Mouse (Mus musculus) lung, embryonic 16.5 days (tissue): ENCODE measurements around the gene Pde4dip. TPM values are rescaled to one million over a fixed set of nuclear protein-coding genes. Genes with fewer than 3 reads are reported as not detected.
A peak's percentile ranks its signal among the peaks of the same experiment; 100 is the strongest.

Source experiments
- ATAC-seq: fragments of 200-750 bp; cut with Nextera tagmentation; 2 replicates; pipeline ENCODE4 v1.8.0; 2017; ENCODE audit warnings: low read depth, mild to moderate bottlenecking, moderate library complexity
- H3K27ac ChIP-seq: fragments of 300-500 bp; sonication (generic); 2 replicates; pipeline ENCODE4 v1.5.1; 2014; ENCODE audit warnings: mild to moderate bottlenecking, control low read depth, low read length
- H3K27me3 ChIP-seq: fragments of 300-500 bp; sonication (generic); 2 replicates; pipeline ENCODE4 v1.6.1; 2014; ENCODE audit warnings: low read depth, low read length, mixed read lengths; ENCODE audit not compliant: control insufficient read depth, insufficient read depth
- H3K36me3 ChIP-seq: fragments of 300-500 bp; sonication (generic); 2 replicates; pipeline ENCODE4 v1.6.1; 2014; ENCODE audit warnings: low read length; ENCODE audit not compliant: control insufficient read depth, insufficient read depth
- H3K4me1 ChIP-seq: fragments of 300-500 bp; sonication (generic); replicated peaks from 2 replicates; pipeline ENCODE4 v1.6.1; 2014; ENCODE audit warnings: low read length, mixed read lengths; ENCODE audit not compliant: control insufficient read depth, insufficient read depth
- H3K4me2 ChIP-seq: fragments of 300-500 bp; sonication (generic); 2 replicates; pipeline ENCODE4 v1.6.1; 2014; ENCODE audit warnings: low read depth, low read length, control low read depth
- H3K4me3 ChIP-seq: fragments of 300-500 bp; sonication (generic); 2 replicates; pipeline ENCODE4 v1.5.1; 2014; ENCODE audit warnings: mild to moderate bottlenecking, low read length, control low read depth
- H3K9ac ChIP-seq: fragments of 300-500 bp; sonication (generic); 2 replicates; pipeline ENCODE4 v1.6.1; 2014; ENCODE audit warnings: low read length, control low read depth
- H3K9me3 ChIP-seq: fragments of 300-500 bp; sonication (generic); 2 replicates; pipeline ENCODE4 v1.6.1; 2016; ENCODE audit warnings: low read length; ENCODE audit not compliant: control insufficient read depth
- WGBS: fragments of 180-500 bp; shearing (Covaris S2); extraction: QIAGEN DNeasy Blood & Tissue Kit; methylation state at CpG from one replicate; pipeline ENCODE4 v1.1.7; 2014; 5-methylcytosine and 5-hydroxymethylcytosine counted together
- polyA plus RNA-seq: library from polyadenylated mRNA; unstranded; fragments of >200 nt; fragmentation: Nextera tagmentation; extraction: Ambion mirVana; gene quantifications from 2 replicates; pipeline ENCODE4 v1.2.1, GENCODE M21; 2015

The Pde4dip gene
- polyA plus RNA-seq, 1 experiment from 2014 or later: 18.9 TPM

DNA sequence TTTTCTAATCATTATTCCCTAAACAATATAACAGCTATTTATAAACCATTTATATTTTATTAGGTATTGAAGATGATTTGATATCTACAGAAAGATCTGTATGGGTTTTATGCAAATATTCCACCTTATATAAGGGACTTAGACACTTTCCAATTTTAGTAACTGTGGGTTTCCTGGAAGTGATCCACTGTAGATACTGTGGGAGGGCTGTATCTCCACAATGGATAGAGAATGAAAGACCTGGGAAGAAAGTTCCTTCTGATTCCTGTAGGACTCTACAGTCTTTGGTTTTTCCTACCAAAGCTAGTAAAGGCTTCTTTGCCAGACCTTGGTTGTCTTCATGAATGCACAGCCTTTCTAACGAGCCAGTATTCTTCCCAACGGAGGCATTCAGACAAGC, 21.2 kb upstream of the Pde4dip start:
- H3K27me3 ChIP-seq: no peaks in the 10 kb centered on the region
- no peak overlapping the region for H3K4me3 ChIP-seq
- H3K4me1 ChIP-seq: no peaks in the 10 kb centered on the region
- peaks cover 8% of the 10 kb centered on the region; the same call in 1 of the 2 replicates for H3K36me3 ChIP-seq
- no peak overlapping the region for H3K27ac ChIP-seq
- no peak overlapping the region for H3K4me2 ChIP-seq
- H3K9ac ChIP-seq: no peak overlapping the region
- WGBS: 75% methylated on average over 2 of the region's 2 CpGs
- H3K9me3 ChIP-seq: no peaks in the 10 kb centered on the region
- ATAC-seq: no peak

DNA sequence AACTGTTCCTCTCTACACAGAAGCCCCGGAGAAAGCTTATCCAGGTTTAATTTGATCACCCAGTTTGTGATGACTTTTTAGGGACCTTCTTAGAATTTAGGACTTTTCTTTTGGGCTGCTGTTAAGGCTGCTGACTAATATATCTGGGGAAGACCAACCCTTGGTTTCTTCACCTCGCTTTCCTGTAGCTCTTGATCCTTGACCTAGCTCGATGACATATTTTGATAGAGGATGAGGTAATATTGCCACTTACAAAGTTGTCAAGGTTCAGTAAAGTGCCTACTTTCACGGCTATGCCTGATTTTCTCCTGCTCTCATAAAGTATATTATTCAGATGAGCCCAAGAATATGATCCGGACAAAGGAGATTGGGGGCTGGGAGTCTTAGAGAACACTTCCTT, 13.1 kb upstream of the Pde4dip start:
- Histone ChIP-seq H3K27ac (peak overlapping the region; percentile 65; the same call in 1 of the 2 replicates), H3K4me2 (peak overlapping the region; percentile 85), H3K27me3 (no peaks in the 10 kb centered on the region), H3K9ac (peak overlapping the region; percentile 99), H3K4me1 (peaks cover 8% of the 10 kb centered on the region), H3K36me3 (no peaks in the 10 kb centered on the region), H3K4me3 (peak overlapping the region; percentile 100), H3K9me3 (no peaks in the 10 kb centered on the region)
- 7% methylated on average over 5 of the region's 5 CpGs for WGBS
- ATAC-seq: no peak

DNA sequence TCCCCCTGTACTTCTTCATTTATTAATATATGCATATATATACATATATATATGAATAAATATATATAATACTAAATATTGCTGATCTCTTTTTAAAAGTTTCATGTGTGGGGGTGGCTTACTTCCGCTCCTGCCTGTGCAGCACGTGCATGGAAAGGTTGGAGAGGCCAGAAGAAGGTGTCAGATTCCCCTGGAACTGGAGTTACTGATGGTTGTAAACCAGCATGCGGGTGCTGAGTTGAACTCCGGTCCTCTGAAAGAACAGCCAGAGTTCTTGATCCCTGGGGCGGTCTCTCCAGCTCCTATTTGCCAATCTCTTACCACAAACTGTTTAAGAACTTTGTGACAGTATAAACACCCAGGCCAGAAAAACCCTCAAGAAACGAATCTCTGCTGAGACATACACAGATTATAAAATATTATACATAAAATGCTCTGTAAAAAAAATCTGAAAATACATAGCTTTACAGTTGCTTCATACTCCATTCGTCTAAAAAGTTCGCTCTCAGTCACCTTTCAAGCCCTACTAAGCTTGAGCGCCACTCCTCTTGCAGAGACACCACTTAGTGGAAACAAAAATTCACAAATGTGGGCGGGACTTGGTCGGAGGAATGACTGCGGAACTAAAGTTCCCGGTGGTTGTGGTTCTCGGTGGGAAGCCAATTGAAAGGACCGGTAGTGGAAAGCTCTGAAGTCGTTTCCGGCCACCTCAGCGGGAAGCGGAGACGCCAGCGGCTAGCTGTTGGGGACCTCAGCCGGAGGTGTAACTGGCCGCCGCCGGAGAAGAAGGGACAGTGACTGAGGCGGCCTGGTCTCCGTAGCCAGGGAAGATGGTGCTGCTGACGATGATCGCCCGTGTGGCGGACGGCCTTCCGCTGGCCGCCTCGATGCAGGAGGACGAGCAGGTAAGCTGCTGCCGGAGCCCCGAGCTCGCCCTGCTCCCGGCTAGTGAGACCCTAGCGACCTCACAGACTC, 12.3 kb upstream of the Pde4dip start, which contains the start of gene Sec22b:
Gene Sec22b, plus strand, starts transcription at position 675 of the 975 bp plus-strand sequence.
- H3K27ac ChIP-seq: peak within 1 kb of the TSS; percentile 65
- H3K4me2 ChIP-seq: peak within 1 kb of the TSS; percentile 85
- peak within 1 kb of the TSS; percentile 99 for H3K9ac ChIP-seq
- H3K9me3 ChIP-seq: no peaks in the 10 kb centered on the region
- peak; percentile 91 for ATAC-seq
- H3K27me3 ChIP-seq: no peaks in the 10 kb centered on the region
- H3K36me3 ChIP-seq: no peaks in the 10 kb centered on the region
- H3K4me3 ChIP-seq: peak within 1 kb of the TSS; percentile 100
- peaks cover 8% of the 10 kb centered on the region for H3K4me1 ChIP-seq
- WGBS: 1% methylated on average over 39 of the region's 41 CpGs

DNA sequence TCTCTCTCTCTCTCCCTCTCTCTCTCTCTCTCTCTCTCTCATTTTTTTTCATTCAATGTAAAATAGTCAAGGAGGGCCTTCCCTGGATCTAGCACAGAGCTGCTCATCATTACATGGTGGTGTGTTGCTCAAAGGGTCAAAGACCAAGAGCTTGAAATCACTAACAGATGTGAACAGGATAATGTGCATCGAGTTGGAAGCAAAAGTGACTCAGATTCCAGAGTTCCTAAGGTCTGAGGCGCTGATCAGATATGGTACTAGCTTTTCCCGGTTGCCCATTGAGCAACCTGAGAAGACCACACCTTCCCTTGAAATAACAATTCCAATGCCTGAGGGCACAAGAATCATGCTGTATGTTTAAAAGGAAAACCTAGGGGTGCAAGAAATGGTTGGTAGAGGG, 9.9 kb upstream of the Pde4dip start:
- no peaks in the 10 kb centered on the region for H3K27me3 ChIP-seq
- H3K4me3 ChIP-seq: no peak overlapping the region
- H3K27ac ChIP-seq: no peak overlapping the region
- H3K9ac ChIP-seq: no peak overlapping the region
- peaks cover 8% of the 10 kb centered on the region for H3K4me1 ChIP-seq
- H3K4me2 ChIP-seq: no peak overlapping the region
- 64% methylated on average over 3 of the region's 3 CpGs for WGBS
- peaks cover 4% of the 10 kb centered on the region for H3K9me3 ChIP-seq
- ATAC-seq: no peak
- H3K36me3 ChIP-seq: no peaks in the 10 kb centered on the region

DNA sequence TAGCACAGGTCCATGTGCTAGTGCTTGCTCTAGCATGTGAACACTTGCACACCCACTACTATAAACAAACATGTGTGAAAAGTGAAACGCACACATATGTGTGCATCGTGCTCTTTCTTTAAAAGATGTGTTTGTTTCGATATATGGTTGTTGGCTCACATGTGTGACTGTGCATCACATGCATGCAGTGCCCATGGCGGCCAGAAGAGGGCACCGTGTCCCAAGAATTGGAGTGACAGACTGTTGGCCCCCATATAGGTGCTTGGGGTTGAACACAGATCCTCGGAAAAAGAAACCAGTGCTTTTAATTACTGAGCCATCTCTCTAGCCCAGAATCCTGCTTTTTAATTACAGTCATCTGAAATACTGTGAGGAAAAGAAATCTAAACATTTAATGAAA, 6.2 kb upstream of the Pde4dip start:
- no peak overlapping the region for H3K9ac ChIP-seq
- peaks cover 4% of the 10 kb centered on the region for H3K9me3 ChIP-seq
- ATAC-seq: no peak
- H3K4me3 ChIP-seq: no peak overlapping the region
- no peaks in the 10 kb centered on the region for H3K4me1 ChIP-seq
- H3K4me2 ChIP-seq: no peak overlapping the region
- no peak overlapping the region for H3K27ac ChIP-seq
- H3K36me3 ChIP-seq: no peaks in the 10 kb centered on the region
- 47% methylated on average over 6 of the region's 6 CpGs for WGBS
- H3K27me3 ChIP-seq: peaks cover 15% of the 10 kb centered on the region

DNA sequence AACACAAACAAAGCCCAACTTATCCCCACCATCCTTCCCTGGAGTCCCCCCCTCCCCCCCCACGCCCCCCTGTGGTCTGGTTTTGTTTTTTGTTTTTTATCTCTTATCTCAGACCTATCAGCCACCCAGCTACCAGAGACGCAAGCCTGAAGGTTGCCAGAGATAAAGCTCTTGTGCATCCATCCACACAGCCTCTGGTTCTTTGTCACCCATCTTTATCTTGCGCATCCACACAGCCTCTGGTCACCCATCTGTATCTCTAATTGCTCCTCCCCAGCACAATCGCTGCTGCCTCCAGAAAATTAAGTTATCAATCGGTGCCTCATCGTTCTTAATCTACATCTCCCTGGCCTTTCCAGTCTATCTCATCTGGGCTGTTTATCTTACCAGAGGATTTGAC, 1.7 kb upstream of the Pde4dip start:
- Histone ChIP-seq H3K36me3 (no peaks in the 10 kb centered on the region), H3K9me3 (peaks cover 4% of the 10 kb centered on the region), H3K27me3 (peaks cover 37% of the 10 kb centered on the region), H3K4me3 (no peak overlapping the region), H3K9ac (no peak overlapping the region), H3K4me1 (peaks cover 4% of the 10 kb centered on the region), H3K4me2 (no peak overlapping the region), H3K27ac (no peak overlapping the region)
- ATAC-seq: no peak
- WGBS: 37% methylated on average over 6 of the region's 6 CpGs

DNA sequence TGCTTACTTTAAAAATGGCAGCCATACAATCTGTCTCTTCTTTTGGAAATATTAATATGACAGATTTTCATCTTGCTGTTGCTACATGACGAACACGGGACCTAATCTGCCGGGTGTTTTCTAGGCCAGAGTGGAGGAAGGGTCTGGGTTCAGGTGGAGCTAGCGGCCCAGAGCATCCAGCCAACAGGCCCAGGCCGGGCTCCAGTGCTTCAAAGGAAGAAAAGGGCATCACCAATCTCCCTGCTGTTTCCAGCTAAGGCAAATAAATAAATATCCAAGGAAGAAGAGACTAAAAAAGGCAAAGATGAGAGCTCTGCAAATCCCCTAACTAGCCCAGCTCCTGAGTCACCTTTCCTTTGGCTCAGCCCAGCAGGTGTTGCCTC, 731 bp downstream of the Pde4dip start:
- peaks cover 37% of the 10 kb centered on the region for H3K27me3 ChIP-seq
- no peak overlapping the region for H3K4me3 ChIP-seq
- ATAC-seq: no peak
- H3K27ac ChIP-seq: no peak overlapping the region
- WGBS: 55% methylated on average over 5 of the region's 5 CpGs
- H3K36me3 ChIP-seq: no peaks in the 10 kb centered on the region
- H3K4me1 ChIP-seq: peaks cover 4% of the 10 kb centered on the region
- H3K4me2 ChIP-seq: no peak overlapping the region
- H3K9ac ChIP-seq: no peak overlapping the region
- no peaks in the 10 kb centered on the region for H3K9me3 ChIP-seq

DNA sequence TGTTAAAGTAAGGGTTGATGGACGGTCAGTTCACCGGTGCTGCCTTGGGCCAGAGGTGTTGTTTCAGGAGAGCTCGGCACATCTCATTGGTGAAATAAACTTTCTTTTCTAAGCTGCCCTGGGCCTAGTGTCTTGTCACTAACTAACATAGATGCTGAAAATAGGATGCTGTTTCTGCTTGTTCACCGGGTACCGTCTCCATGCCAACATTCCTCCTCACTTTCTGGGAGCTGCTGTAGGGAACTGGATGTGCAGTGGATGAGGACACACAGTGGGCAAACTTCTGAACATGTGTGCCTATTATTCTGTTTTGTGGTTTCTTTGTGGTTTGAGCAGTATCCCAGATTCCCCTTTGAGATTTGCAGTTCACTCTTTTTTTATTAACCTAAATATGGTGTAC, 6.9 kb downstream of the Pde4dip start:
- Histone ChIP-seq H3K4me1 (no peaks in the 10 kb centered on the region), H3K9me3 (no peaks in the 10 kb centered on the region)
- ATAC-seq: no peak

DNA sequence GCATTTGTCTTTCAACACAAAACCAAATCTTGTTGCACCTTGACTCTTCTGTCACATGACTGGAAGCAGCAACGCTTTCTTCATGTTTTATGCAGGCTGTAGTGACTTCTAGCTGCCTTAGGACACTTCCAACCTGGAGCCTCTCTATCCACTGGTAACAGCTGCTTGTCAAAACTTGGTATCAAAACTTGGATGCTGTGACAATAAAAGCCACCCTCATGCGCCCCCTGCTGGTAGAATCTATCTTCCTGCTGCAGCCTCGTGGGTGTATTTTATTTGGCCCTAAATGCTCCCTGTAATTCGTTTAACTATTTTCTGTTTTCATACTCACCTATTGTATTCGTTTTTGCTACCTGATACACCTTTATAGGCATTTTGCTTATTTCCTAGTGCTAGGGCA, 9.3 kb downstream of the Pde4dip start:
- no peak overlapping the region for H3K27ac ChIP-seq
- peak; percentile 36; the same call in 1 of the 2 replicates for ATAC-seq
- WGBS: 10% methylated on average over 5 of the region's 5 CpGs

More for the DNA sequence above, 6.9 kb downstream of the Pde4dip start:
- WGBS: 87% methylated on average over 5 of the region's 5 CpGs
- no peaks in the 10 kb centered on the region; the same call in 1 of the 2 replicates for H3K27me3 ChIP-seq
- H3K27ac ChIP-seq: no peak overlapping the region
- no peaks in the 10 kb centered on the region for H3K36me3 ChIP-seq
- H3K9ac ChIP-seq: no peak overlapping the region
- no peak overlapping the region for H3K4me3 ChIP-seq
- H3K4me2 ChIP-seq: no peak overlapping the region

More for the DNA sequence above, 9.3 kb downstream of the Pde4dip start:
- Histone ChIP-seq H3K9ac (no peak overlapping the region), H3K4me1 (no peaks in the 10 kb centered on the region), H3K4me2 (no peak overlapping the region), H3K9me3 (no peaks in the 10 kb centered on the region), H3K27me3 (no peaks in the 10 kb centered on the region), H3K36me3 (no peaks in the 10 kb centered on the region), H3K4me3 (no peak overlapping the region)
